Mouse (Mus musculus): ENCODE measurements around the gene C2cd4a. TPM values are rescaled to one million over a fixed set of nuclear protein-coding genes. Genes with fewer than 3 reads are reported as not detected.

The C2cd4a gene
- polyA plus RNA-seq, 1 experiment from 2014 or later = 0.61 TPM

DNA sequence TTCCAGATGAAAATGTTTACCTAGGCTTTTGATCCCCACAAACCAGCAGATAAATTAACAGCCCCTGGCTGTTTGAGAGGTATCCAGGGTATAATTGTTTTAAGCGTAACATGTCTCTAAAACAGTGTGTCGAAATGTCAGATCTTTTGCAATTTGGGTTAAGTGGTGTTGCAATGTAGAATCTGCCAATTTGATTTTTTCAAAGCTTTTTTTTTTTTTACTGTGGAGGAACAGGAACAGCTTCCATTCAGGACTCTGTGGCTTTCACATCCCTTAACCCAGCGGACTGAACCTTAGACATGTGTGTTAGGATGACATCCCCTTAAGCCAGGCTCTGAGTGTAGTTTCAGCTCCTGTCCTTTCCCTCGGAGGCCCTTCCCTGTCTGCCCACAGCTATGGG is 12.9 kb upstream of the C2cd4a start:
- Histone ChIP-seq H3K4me1 (ENCODE audit: control insufficient read depth, insufficient read depth, low read length) (peaks cover 6% of the 10 kb centered on the region), H3K9me3 (ENCODE audit: control insufficient read depth, low read length) (no peaks in the 10 kb centered on the region), H3K9ac (replicated peaks; ENCODE audit: low read length) (no peak overlapping the region), H3K4me3 (replicated peaks; ENCODE audit: low read depth, low read length) (no peak overlapping the region), H3K4me2 (ENCODE audit: low read length) (no peak overlapping the region), H3K27ac (replicated peaks; ENCODE audit: low read depth, low read length) (no peak overlapping the region), H3K36me3 (ENCODE audit: control insufficient read depth, insufficient read depth, low read length) (no peaks in the 10 kb centered on the region), H3K27me3 (ENCODE audit: control insufficient read depth, insufficient read depth, low read length) (no peaks in the 10 kb centered on the region)
- ATAC-seq (ENCODE audit: low FRiP score, low TSS enrichment) (no peak), DNase-seq (no peak)
- 86% methylated on average over 4 of the region's 4 CpGs for WGBS

DNA sequence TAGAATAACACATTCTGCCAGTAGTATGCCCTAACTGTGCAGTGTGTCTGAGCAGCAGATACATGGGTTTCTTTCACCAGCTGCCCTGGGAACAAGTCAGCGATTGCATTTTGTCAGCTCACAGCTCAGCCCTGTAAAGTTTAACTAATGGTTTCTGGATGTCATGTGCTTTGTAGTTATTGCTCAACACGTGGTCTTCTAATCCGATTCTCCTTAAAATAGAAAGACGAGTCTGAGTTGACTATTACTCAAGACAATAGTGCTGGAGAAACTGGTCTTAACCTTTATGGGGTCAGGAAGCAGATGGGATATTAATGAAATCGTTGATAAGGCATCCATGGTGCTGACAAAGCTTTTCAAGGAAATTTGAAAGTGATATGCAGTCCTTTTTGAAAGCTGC is 10.7 kb upstream of the C2cd4a start:
- DNase-seq = no peak
- no peak overlapping the region for H3K9ac ChIP-seq (replicated peaks; ENCODE audit: low read length)
- peaks cover 6% of the 10 kb centered on the region for H3K4me1 ChIP-seq (ENCODE audit: control insufficient read depth, insufficient read depth, low read length)
- no peaks in the 10 kb centered on the region for H3K27me3 ChIP-seq (ENCODE audit: control insufficient read depth, insufficient read depth, low read length)
- WGBS = 80% methylated on average over 5 of the region's 5 CpGs
- H3K4me2 ChIP-seq (ENCODE audit: low read length) = no peak overlapping the region
- H3K4me3 ChIP-seq (replicated peaks; ENCODE audit: low read depth, low read length) = no peak overlapping the region
- no peaks in the 10 kb centered on the region for H3K36me3 ChIP-seq (ENCODE audit: control insufficient read depth, insufficient read depth, low read length)
- no peak overlapping the region for H3K27ac ChIP-seq (replicated peaks; ENCODE audit: low read depth, low read length)
- H3K9me3 ChIP-seq (ENCODE audit: control insufficient read depth, low read length) = no peaks in the 10 kb centered on the region
- ATAC-seq (ENCODE audit: low FRiP score, low TSS enrichment) = no peak

DNA sequence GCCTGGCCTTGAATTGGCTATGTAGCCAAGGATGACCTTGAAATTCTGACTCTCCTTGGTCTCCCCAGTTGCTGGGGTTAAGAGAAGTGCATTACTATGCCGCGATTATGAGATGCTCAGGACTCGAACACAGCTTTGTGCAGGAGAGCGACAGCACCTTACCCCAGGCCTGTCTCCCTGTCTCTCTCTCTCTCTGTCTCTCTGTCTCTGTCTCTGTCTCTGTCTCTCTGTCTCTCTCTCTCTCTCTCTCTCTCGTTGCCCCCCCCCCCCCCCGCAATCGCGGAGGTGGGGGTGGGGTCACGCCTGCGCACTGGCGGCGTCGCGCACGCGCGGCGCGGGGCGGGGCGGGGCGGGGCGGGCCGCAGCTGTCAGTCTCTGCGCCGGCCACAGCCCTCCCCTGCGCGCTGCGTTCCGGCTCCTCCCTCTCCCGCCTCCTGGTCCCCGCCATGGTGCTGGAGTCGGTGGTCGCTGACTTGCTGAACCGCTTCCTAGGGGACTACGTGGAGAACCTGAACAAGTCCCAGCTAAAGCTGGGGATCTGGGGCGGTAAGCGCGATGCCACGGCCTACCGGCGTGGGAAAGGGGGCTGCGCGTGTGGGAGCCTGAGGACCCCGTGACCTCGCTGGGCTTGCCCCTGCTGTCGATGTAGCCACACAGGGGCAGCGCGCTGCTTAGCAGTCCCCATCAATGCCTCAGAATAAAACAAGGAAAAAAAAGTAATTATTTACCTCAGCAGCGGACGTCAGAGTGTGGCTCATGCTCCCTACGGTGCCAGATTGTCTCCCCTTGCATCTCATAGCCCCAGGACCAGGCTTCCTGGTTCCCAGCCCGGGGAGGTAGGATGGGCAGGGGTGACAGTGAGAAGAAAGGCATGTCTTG is 8.1 kb upstream of the C2cd4a start, which contains the start of gene Vps13c:
Vps13c (plus strand) TSS at position 416 of the 879 bp plus-strand sequence.
- WGBS = 0% methylated on average over 49 of the region's 53 CpGs
- Histone ChIP-seq H3K27me3 (ENCODE audit: control insufficient read depth, insufficient read depth, low read length) (no peaks in the 10 kb centered on the region), H3K9me3 (ENCODE audit: control insufficient read depth, low read length) (no peaks in the 10 kb centered on the region), H3K4me3 (replicated peaks; ENCODE audit: low read depth, low read length) (peak within 1 kb of the TSS; percentile 69), H3K4me2 (ENCODE audit: low read length) (peak within 1 kb of the TSS; percentile 87), H3K9ac (replicated peaks; ENCODE audit: low read length) (peak within 1 kb of the TSS; percentile 72), H3K27ac (replicated peaks; ENCODE audit: low read depth, low read length) (peak within 1 kb of the TSS; percentile 82), H3K4me1 (ENCODE audit: control insufficient read depth, insufficient read depth, low read length) (peaks cover 6% of the 10 kb centered on the region), H3K36me3 (ENCODE audit: control insufficient read depth, insufficient read depth, low read length) (no peaks in the 10 kb centered on the region)
- DNase-seq (peak; percentile 93), ATAC-seq (ENCODE audit: low FRiP score, low TSS enrichment) (peak; percentile 98)

GRCm38 (mm10) chr9:67837311-67837710 is 5.2 kb upstream of the C2cd4a start:
- no peak overlapping the region for H3K27ac ChIP-seq (replicated peaks; ENCODE audit: low read depth, low read length)
- no peak for ATAC-seq (ENCODE audit: low FRiP score, low TSS enrichment)
- no peaks in the 10 kb centered on the region for H3K9me3 ChIP-seq (ENCODE audit: control insufficient read depth, low read length)
- peaks cover 6% of the 10 kb centered on the region for H3K4me1 ChIP-seq (ENCODE audit: control insufficient read depth, insufficient read depth, low read length)
- H3K27me3 ChIP-seq (ENCODE audit: control insufficient read depth, insufficient read depth, low read length) = peaks cover 10% of the 10 kb centered on the region; the same call in 1 of the 2 replicates
- no peak for DNase-seq
- WGBS = 77% methylated on average over 2 of the region's 2 CpGs
- H3K4me2 ChIP-seq (ENCODE audit: low read length) = no peak overlapping the region
- no peak overlapping the region for H3K4me3 ChIP-seq (replicated peaks; ENCODE audit: low read depth, low read length)
- H3K36me3 ChIP-seq (ENCODE audit: control insufficient read depth, insufficient read depth, low read length) = no peaks in the 10 kb centered on the region
- no peak overlapping the region for H3K9ac ChIP-seq (replicated peaks; ENCODE audit: low read length)

- 84% methylated on average over 5 of the region's 5 CpGs for WGBS
- no peaks in the 10 kb centered on the region for H3K9me3 ChIP-seq (ENCODE audit: control insufficient read depth, low read length)
- H3K27me3 ChIP-seq (ENCODE audit: control insufficient read depth, insufficient read depth, low read length) = peaks cover 38% of the 10 kb centered on the region
- DNase-seq = no peak
- no peak for ATAC-seq (ENCODE audit: low FRiP score, low TSS enrichment)
- H3K4me1 ChIP-seq (ENCODE audit: control insufficient read depth, insufficient read depth, low read length) = no peaks in the 10 kb centered on the region
- no peak overlapping the region for H3K4me3 ChIP-seq (replicated peaks; ENCODE audit: low read depth, low read length)
- no peak overlapping the region for H3K9ac ChIP-seq (replicated peaks; ENCODE audit: low read length)
- no peaks in the 10 kb centered on the region for H3K36me3 ChIP-seq (ENCODE audit: control insufficient read depth, insufficient read depth, low read length)
- H3K4me2 ChIP-seq (ENCODE audit: low read length) = no peak overlapping the region
- H3K27ac ChIP-seq (replicated peaks; ENCODE audit: low read depth, low read length) = no peak overlapping the region
Observed at GRCm38 (mm10) chr9:67834535-67834934, 2.4 kb upstream of the C2cd4a start.

GRCm38 (mm10) chr9:67831359-67832045 is 628 bp downstream of the C2cd4a start:
- peak overlapping the region; percentile 43; the same call in 1 of the 2 replicates for H3K9ac ChIP-seq (replicated peaks; ENCODE audit: low read length)
- no peaks in the 10 kb centered on the region for H3K9me3 ChIP-seq (ENCODE audit: control insufficient read depth, low read length)
- peak overlapping the region; percentile 69 for H3K4me2 ChIP-seq (ENCODE audit: low read length)
- H3K4me1 ChIP-seq (ENCODE audit: control insufficient read depth, insufficient read depth, low read length) = no peaks in the 10 kb centered on the region
- H3K27me3 ChIP-seq (ENCODE audit: control insufficient read depth, insufficient read depth, low read length) = peaks cover 46% of the 10 kb centered on the region
- H3K36me3 ChIP-seq (ENCODE audit: control insufficient read depth, insufficient read depth, low read length) = no peaks in the 10 kb centered on the region
- 1% methylated on average over 57 of the region's 57 CpGs for WGBS
- DNase-seq (peak; percentile 77), ATAC-seq (ENCODE audit: low FRiP score, low TSS enrichment) (peak; percentile 40; the same call in 1 of the 2 replicates)
- no peak overlapping the region for H3K27ac ChIP-seq (replicated peaks; ENCODE audit: low read depth, low read length)
- H3K4me3 ChIP-seq (replicated peaks; ENCODE audit: low read depth, low read length) = peak overlapping the region; percentile 51

GRCm38 (mm10) chr9:67830411-67831358 is 1.4 kb downstream of the C2cd4a start:
- peak overlapping the region; percentile 69 for H3K4me2 ChIP-seq (ENCODE audit: low read length)
- peak overlapping the region; percentile 43 for H3K9ac ChIP-seq (replicated peaks; ENCODE audit: low read length)
- no peaks in the 10 kb centered on the region for H3K36me3 ChIP-seq (ENCODE audit: control insufficient read depth, insufficient read depth, low read length)
- peak; percentile 78 for DNase-seq
- 2% methylated on average over 74 of the region's 84 CpGs for WGBS
- no peaks in the 10 kb centered on the region for H3K4me1 ChIP-seq (ENCODE audit: control insufficient read depth, insufficient read depth, low read length)
- ATAC-seq (ENCODE audit: low FRiP score, low TSS enrichment) = peak; percentile 73; the same call in 1 of the 2 replicates
- H3K4me3 ChIP-seq (replicated peaks; ENCODE audit: low read depth, low read length) = peak overlapping the region; percentile 51
- 0 out of 2 replicates have a peak overlapping the region, but pooled peaks have one; percentile 43 for H3K27ac ChIP-seq (replicated peaks; ENCODE audit: low read depth, low read length)
- H3K9me3 ChIP-seq (ENCODE audit: control insufficient read depth, low read length) = no peaks in the 10 kb centered on the region
- peaks cover 46% of the 10 kb centered on the region for H3K27me3 ChIP-seq (ENCODE audit: control insufficient read depth, insufficient read depth, low read length)

DNA sequence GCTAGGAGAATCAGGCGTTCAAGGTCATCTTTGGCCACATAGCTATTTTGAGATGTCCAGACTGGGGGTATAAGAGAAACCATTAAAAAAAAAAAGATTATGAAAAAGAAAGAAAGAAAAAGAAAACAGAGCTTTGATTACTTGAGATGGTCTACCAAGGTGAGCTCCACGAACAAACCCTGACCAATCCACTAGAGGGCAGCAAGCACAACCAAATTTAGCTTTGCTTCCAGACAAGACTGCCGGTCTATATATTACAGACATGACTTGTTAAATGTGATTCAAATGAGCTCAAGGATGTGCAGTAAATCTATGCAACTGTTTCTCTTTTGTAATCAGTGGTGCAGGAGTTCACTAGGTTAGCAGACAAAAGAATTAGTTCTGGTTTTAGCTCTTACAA is 3.9 kb downstream of the C2cd4a start:
- 10% methylated on average over 3 of the region's 3 CpGs for WGBS
- Histone ChIP-seq H3K9me3 (ENCODE audit: control insufficient read depth, low read length) (no peaks in the 10 kb centered on the region), H3K27ac (replicated peaks; ENCODE audit: low read depth, low read length) (no peak overlapping the region), H3K4me3 (replicated peaks; ENCODE audit: low read depth, low read length) (no peak overlapping the region), H3K9ac (replicated peaks; ENCODE audit: low read length) (no peak overlapping the region), H3K4me1 (ENCODE audit: control insufficient read depth, insufficient read depth, low read length) (no peaks in the 10 kb centered on the region), H3K36me3 (ENCODE audit: control insufficient read depth, insufficient read depth, low read length) (no peaks in the 10 kb centered on the region), H3K27me3 (ENCODE audit: control insufficient read depth, insufficient read depth, low read length) (peaks cover 44% of the 10 kb centered on the region), H3K4me2 (ENCODE audit: low read length) (no peak overlapping the region)
- DNase-seq (peak; percentile 89), ATAC-seq (ENCODE audit: low FRiP score, low TSS enrichment) (no peak)
